Mouse (Mus musculus) liver, postnatal 0 days (tissue): ENCODE results near the gene Uts2b. TPM values are rescaled to one million over a fixed set of nuclear protein-coding genes. Genes with fewer than 3 reads are reported as not detected.

ENCODE experiments used
- ATAC-seq: fragments of 200-750 bp; cut with Nextera tagmentation; 2 replicates; pipeline ENCODE4 v1.8.0; 2017; ENCODE audit warnings: mild to moderate bottlenecking, moderate library complexity
- DNase-seq: peaks from one replicate; pipeline ENCODE4 v3.0.0-alpha.2; 2016
- H3K27ac ChIP-seq: fragments of 300-500 bp; sonication (generic); 2 replicates; pipeline ENCODE4 v1.5.1; 2014; ENCODE audit warnings: antibody characterized with exemption, moderate library complexity, mild to moderate bottlenecking, low read depth
- H3K27me3 ChIP-seq: fragments of 300-500 bp; sonication (generic); 2 replicates; pipeline ENCODE4 v1.6.1; 2014; ENCODE audit warnings: low read length, control low read depth, mixed read lengths; ENCODE audit not compliant: insufficient read depth
- H3K36me3 ChIP-seq: fragments of 300-500 bp; sonication (generic); replicated peaks from 2 replicates; pipeline ENCODE4 v1.6.1; 2014; ENCODE audit warnings: mild to moderate bottlenecking, control low read depth, low read length, moderate library complexity, mixed read lengths; ENCODE audit not compliant: insufficient read depth
- H3K4me1 ChIP-seq: fragments of 300-500 bp; sonication (generic); 2 replicates; pipeline ENCODE4 v1.6.1; 2014; ENCODE audit warnings: antibody characterized with exemption, mild to moderate bottlenecking, control low read depth; ENCODE audit not compliant: insufficient read depth
- H3K4me2 ChIP-seq: fragments of 300-500 bp; sonication (generic); 2 replicates; pipeline ENCODE4 v1.6.1; 2014; ENCODE audit warnings: low read depth, mild to moderate bottlenecking, low read length, moderate library complexity, mixed read lengths
- H3K4me3 ChIP-seq: fragments of 300-500 bp; sonication (generic); 2 replicates; pipeline ENCODE4 v1.5.1; 2014; ENCODE audit warnings: low read depth, low read length
- H3K9ac ChIP-seq: fragments of 300-500 bp; sonication (generic); replicated peaks from 2 replicates; pipeline ENCODE4 v1.6.1; 2014; ENCODE audit warnings: mild to moderate bottlenecking, moderate library complexity
- H3K9me3 ChIP-seq: fragments of 300-500 bp; sonication (generic); 2 replicates; pipeline ENCODE4 v1.6.1; 2016; ENCODE audit warnings: mild to moderate bottlenecking, control low read depth, low read length, mixed read lengths
- CTCF ChIP-seq: sonication (generic); IDR thresholded peaks from 2 replicates; pipeline ENCODE4 v1.5.1; 2016; ENCODE audit warnings: antibody characterized with exemption, low read depth
- EP300 ChIP-seq: IDR thresholded peaks from 2 replicates; pipeline ENCODE4 v1.6.1; 2016; ENCODE audit warnings: antibody characterized with exemption, low read depth, mild to moderate bottlenecking
- WGBS: fragments of 180-500 bp; shearing (Covaris S2); extraction: QIAGEN DNeasy Blood & Tissue Kit; methylation state at CpG from one replicate; pipeline ENCODE4 v1.1.7; 2014; ENCODE audit not compliant: insufficient replicate concordance; 5-methylcytosine and 5-hydroxymethylcytosine counted together
- polyA plus RNA-seq: library from polyadenylated mRNA; unstranded; fragments of >200 nt; fragmentation: Nextera tagmentation; extraction: Ambion mirVana; gene quantifications from 2 replicates; pipeline ENCODE4 v1.2.1, GENCODE M21; 2015

Gene Uts2b
- polyA plus RNA-seq, 1 experiment from 2014 or later = not detected

- Histone ChIP-seq H3K27me3 (no peaks in the 10 kb centered on the region), H3K9ac (peak within 1 kb of the TSS; percentile 96), H3K27ac (peak within 1 kb of the TSS; percentile 95), H3K36me3 (no peaks in the 10 kb centered on the region), H3K4me1 (peaks cover 8% of the 10 kb centered on the region), H3K4me2 (peak within 1 kb of the TSS; percentile 79), H3K9me3 (no peaks in the 10 kb centered on the region), H3K4me3 (peak within 1 kb of the TSS; percentile 86)
- ATAC-seq (peak; percentile 95), DNase-seq (peak; percentile 86)
- TF ChIP-seq EP300 (no peak), CTCF (no peak)
- 2% methylated on average over 29 of the region's 69 CpGs for WGBS
Measured at GRCm38 (mm10) chr16:27388761-27389451, 18.9 kb upstream of the Uts2b start, which contains the start of gene Ccdc50. Ccdc50 (plus strand) TSS chr16:27388869.

GRCm38 (mm10) chr16:27387634-27388611 is 17.9 kb upstream of the Uts2b start:
- Histone ChIP-seq H3K9ac (peak overlapping the region; percentile 96), H3K36me3 (no peaks in the 10 kb centered on the region), H3K27ac (peak overlapping the region; percentile 95), H3K4me1 (peaks cover 8% of the 10 kb centered on the region), H3K4me3 (peak overlapping the region; percentile 86), H3K27me3 (no peaks in the 10 kb centered on the region), H3K4me2 (peak overlapping the region; percentile 79), H3K9me3 (no peaks in the 10 kb centered on the region)
- no peak for ATAC-seq
- TF ChIP-seq CTCF (no peak), EP300 (no peak)
- 17% methylated on average over 12 of the region's 12 CpGs for WGBS
- DNase-seq = no peak

- no peak for ATAC-seq
- H3K4me3 ChIP-seq = no peak overlapping the region
- no peaks in the 10 kb centered on the region for H3K27me3 ChIP-seq
- no peak for DNase-seq
- TF ChIP-seq CTCF = no peak
- TF ChIP-seq EP300 = no peak
- H3K9ac ChIP-seq = no peak overlapping the region
- no peak overlapping the region for H3K4me2 ChIP-seq
- H3K4me1 ChIP-seq = peaks cover 8% of the 10 kb centered on the region
- H3K36me3 ChIP-seq = no peaks in the 10 kb centered on the region
- H3K27ac ChIP-seq = 0 out of 2 replicates have a peak overlapping the region, but pooled peaks have one; percentile 95
- no peaks in the 10 kb centered on the region for H3K9me3 ChIP-seq
- WGBS = 63% methylated on average over 4 of the region's 4 CpGs
Measured at GRCm38 (mm10) chr16:27386850-27387407, 16.9 kb upstream of the Uts2b start.

GRCm38 (mm10) chr16:27385649-27386048 is 15.6 kb upstream of the Uts2b start:
- no peak overlapping the region for H3K4me3 ChIP-seq
- TF ChIP-seq CTCF = no peak
- TF ChIP-seq EP300 = no peak
- no peaks in the 10 kb centered on the region for H3K9me3 ChIP-seq
- peaks cover 8% of the 10 kb centered on the region for H3K4me1 ChIP-seq
- H3K36me3 ChIP-seq = no peaks in the 10 kb centered on the region
- DNase-seq (no peak), ATAC-seq (no peak)
- 71% methylated on average over 1 of the region's 1 CpGs for WGBS
- no peak overlapping the region for H3K4me2 ChIP-seq
- H3K27ac ChIP-seq = no peak overlapping the region
- no peak overlapping the region for H3K9ac ChIP-seq
- H3K27me3 ChIP-seq = no peaks in the 10 kb centered on the region

- Histone ChIP-seq H3K27me3 (no peaks in the 10 kb centered on the region), H3K9me3 (no peaks in the 10 kb centered on the region), H3K9ac (no peak overlapping the region), H3K4me2 (no peak overlapping the region), H3K27ac (no peak overlapping the region), H3K4me1 (peaks cover 8% of the 10 kb centered on the region), H3K4me3 (no peak overlapping the region), H3K36me3 (no peaks in the 10 kb centered on the region)
- DNase-seq (no peak), ATAC-seq (no peak)
- TF ChIP-seq CTCF = no peak
- TF ChIP-seq EP300 = no peak
- WGBS = 61% methylated on average over 4 of the region's 4 CpGs
Measured at GRCm38 (mm10) chr16:27384893-27385603, 15.0 kb upstream of the Uts2b start.
